Mouse (Mus musculus): ENCODE measurements at regions not wholly inside any gene's neighbourhood (a gene's known extent, or its start where the extent isn't known, plus 50 kb on each side); places are given as distances from the start of the nearest gene placed in this dataset.

GRCm38 (mm10) chr9:5822234-5822633, 346.1 kb upstream of the Pdgfd start:
- Histone ChIP-seq H3K4me3 (ENCODE audit: low read depth, low read length) (no peak overlapping the region), H3K9ac (ENCODE audit: low read depth, low read length) (no peak overlapping the region), H3K4me1 (ENCODE audit: control insufficient read depth, insufficient read depth, low read length) (no peaks in the 10 kb centered on the region), H3K36me3 (ENCODE audit: control insufficient read depth, insufficient read depth, low read length) (no peaks in the 10 kb centered on the region), H3K4me2 (ENCODE audit: low read depth, low read length) (no peak overlapping the region), H3K27me3 (replicated peaks; ENCODE audit: control insufficient read depth, insufficient read depth, low read length) (no peaks in the 10 kb centered on the region), H3K9me3 (ENCODE audit: control insufficient read depth, low read length) (peaks cover 5% of the 10 kb centered on the region; the same call in 1 of the 2 replicates), H3K27ac (replicated peaks; ENCODE audit: low read depth, low read length) (no peak overlapping the region)
- no peak for DNase-seq (ENCODE audit: low spot score)
- ATAC-seq (ENCODE audit: low read depth): no peak

GRCm38 (mm10) chr9:5828871-5829270, 339.5 kb upstream of the Pdgfd start:
- H3K4me3 ChIP-seq (ENCODE audit: low read depth, low read length): no peak overlapping the region
- H3K9ac ChIP-seq (ENCODE audit: low read depth, low read length): no peak overlapping the region
- ATAC-seq (ENCODE audit: low read depth): no peak
- no peak overlapping the region for H3K4me2 ChIP-seq (ENCODE audit: low read depth, low read length)
- H3K27ac ChIP-seq (replicated peaks; ENCODE audit: low read depth, low read length): no peak overlapping the region
- no peaks in the 10 kb centered on the region for H3K36me3 ChIP-seq (ENCODE audit: control insufficient read depth, insufficient read depth, low read length)
- H3K9me3 ChIP-seq (ENCODE audit: control insufficient read depth, low read length): no peaks in the 10 kb centered on the region
- no peak for DNase-seq (ENCODE audit: low spot score)
- H3K4me1 ChIP-seq (ENCODE audit: control insufficient read depth, insufficient read depth, low read length): no peaks in the 10 kb centered on the region
- no peaks in the 10 kb centered on the region for H3K27me3 ChIP-seq (replicated peaks; ENCODE audit: control insufficient read depth, insufficient read depth, low read length)

GRCm38 (mm10) chr9:5842381-5842780, 326.0 kb upstream of the Pdgfd start:
- WGBS: 37% methylated on average over 3 of the region's 3 CpGs
- H3K9ac ChIP-seq (ENCODE audit: low read depth, low read length): no peak overlapping the region
- ATAC-seq (ENCODE audit: low read depth) (no peak), DNase-seq (ENCODE audit: low spot score) (peak; percentile 29)
- no peaks in the 10 kb centered on the region for H3K27me3 ChIP-seq (replicated peaks; ENCODE audit: control insufficient read depth, insufficient read depth, low read length)
- H3K4me1 ChIP-seq (ENCODE audit: control insufficient read depth, insufficient read depth, low read length): no peaks in the 10 kb centered on the region
- H3K36me3 ChIP-seq (ENCODE audit: control insufficient read depth, insufficient read depth, low read length): no peaks in the 10 kb centered on the region
- H3K9me3 ChIP-seq (ENCODE audit: control insufficient read depth, low read length): no peaks in the 10 kb centered on the region
- H3K27ac ChIP-seq (replicated peaks; ENCODE audit: low read depth, low read length): no peak overlapping the region
- no peak overlapping the region for H3K4me2 ChIP-seq (ENCODE audit: low read depth, low read length)
- H3K4me3 ChIP-seq (ENCODE audit: low read depth, low read length): no peak overlapping the region

DNA sequence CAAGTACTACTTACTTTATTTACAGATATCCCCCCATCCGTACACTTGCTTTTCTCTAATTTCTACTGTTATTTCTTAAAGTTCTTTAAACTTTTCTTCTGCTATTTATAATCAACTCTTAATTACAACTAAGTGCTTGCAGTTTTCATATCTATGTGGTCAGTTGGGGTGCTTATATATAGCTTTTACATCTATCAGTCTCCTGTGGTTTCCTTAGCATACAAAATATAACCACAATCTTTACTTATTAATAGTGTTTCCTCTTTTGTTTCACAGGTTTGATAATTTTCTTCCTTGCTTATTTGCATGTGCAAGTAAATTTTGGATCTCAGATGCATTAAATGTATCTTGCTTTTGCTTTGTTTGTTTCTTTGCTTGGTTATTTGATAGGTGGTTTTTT, 288.7 kb upstream of the Pdgfd start:
- 82% methylated on average over 1 of the region's 1 CpGs for WGBS
- H3K4me2 ChIP-seq (ENCODE audit: low read depth, low read length): no peak overlapping the region

DNA sequence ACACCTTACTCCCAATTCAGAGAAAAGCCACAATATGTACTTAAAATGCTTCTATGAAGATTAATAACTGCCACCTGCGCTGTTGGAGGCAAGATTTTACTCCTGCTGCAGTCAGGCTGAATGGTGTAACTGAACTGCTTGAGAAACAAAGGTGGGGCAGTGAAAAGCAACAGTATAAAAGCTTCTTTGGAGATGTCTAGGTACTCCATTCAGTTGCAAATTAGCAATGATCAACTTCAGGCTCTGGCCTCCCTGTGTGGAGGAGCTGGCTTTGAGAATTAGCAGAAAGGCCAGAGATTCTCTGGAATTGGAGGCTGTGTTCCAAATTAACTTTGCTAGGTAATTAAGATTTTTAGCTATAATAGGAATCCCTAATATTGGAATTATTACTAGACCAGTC, 245.9 kb upstream of the Pdgfd start:
- Histone ChIP-seq H3K4me1 (ENCODE audit: control insufficient read depth, insufficient read depth, low read length) (no peaks in the 10 kb centered on the region), H3K9me3 (ENCODE audit: control insufficient read depth, low read length) (no peaks in the 10 kb centered on the region), H3K36me3 (ENCODE audit: control insufficient read depth, insufficient read depth, low read length) (no peaks in the 10 kb centered on the region), H3K27ac (replicated peaks; ENCODE audit: low read depth, low read length) (no peak overlapping the region), H3K4me3 (ENCODE audit: low read depth, low read length) (no peak overlapping the region), H3K9ac (ENCODE audit: low read depth, low read length) (no peak overlapping the region), H3K27me3 (replicated peaks; ENCODE audit: control insufficient read depth, insufficient read depth, low read length) (no peaks in the 10 kb centered on the region), H3K4me2 (ENCODE audit: low read depth, low read length) (no peak overlapping the region)
- no peak for ATAC-seq (ENCODE audit: low read depth)
- DNase-seq (ENCODE audit: low spot score): no peak
- 77% methylated on average over 1 of the region's 1 CpGs for WGBS

More for the DNA sequence above, 288.7 kb upstream of the Pdgfd start:
- DNase-seq (ENCODE audit: low spot score) (no peak), ATAC-seq (ENCODE audit: low read depth) (no peak)
- Histone ChIP-seq H3K9ac (ENCODE audit: low read depth, low read length) (no peak overlapping the region), H3K9me3 (ENCODE audit: control insufficient read depth, low read length) (no peaks in the 10 kb centered on the region), H3K27ac (replicated peaks; ENCODE audit: low read depth, low read length) (no peak overlapping the region), H3K4me3 (ENCODE audit: low read depth, low read length) (no peak overlapping the region), H3K27me3 (replicated peaks; ENCODE audit: control insufficient read depth, insufficient read depth, low read length) (no peaks in the 10 kb centered on the region), H3K4me1 (ENCODE audit: control insufficient read depth, insufficient read depth, low read length) (no peaks in the 10 kb centered on the region), H3K36me3 (ENCODE audit: control insufficient read depth, insufficient read depth, low read length) (no peaks in the 10 kb centered on the region)

GRCm38 (mm10) chr9:5928166-5928850, 240.1 kb upstream of the Pdgfd start:
- no peaks in the 10 kb centered on the region for H3K9me3 ChIP-seq (ENCODE audit: control insufficient read depth, low read length)
- no peak overlapping the region for H3K9ac ChIP-seq (ENCODE audit: low read depth, low read length)
- no peak for DNase-seq (ENCODE audit: low spot score)
- no peaks in the 10 kb centered on the region for H3K36me3 ChIP-seq (ENCODE audit: control insufficient read depth, insufficient read depth, low read length)
- no peak overlapping the region for H3K4me3 ChIP-seq (ENCODE audit: low read depth, low read length)
- no peak overlapping the region for H3K4me2 ChIP-seq (ENCODE audit: low read depth, low read length)
- no peaks in the 10 kb centered on the region for H3K27me3 ChIP-seq (replicated peaks; ENCODE audit: control insufficient read depth, insufficient read depth, low read length)
- 87% methylated on average over 19 of the region's 19 CpGs for WGBS
- no peak overlapping the region for H3K27ac ChIP-seq (replicated peaks; ENCODE audit: low read depth, low read length)
- H3K4me1 ChIP-seq (ENCODE audit: control insufficient read depth, insufficient read depth, low read length): no peaks in the 10 kb centered on the region
- no peak for ATAC-seq (ENCODE audit: low read depth)

DNA sequence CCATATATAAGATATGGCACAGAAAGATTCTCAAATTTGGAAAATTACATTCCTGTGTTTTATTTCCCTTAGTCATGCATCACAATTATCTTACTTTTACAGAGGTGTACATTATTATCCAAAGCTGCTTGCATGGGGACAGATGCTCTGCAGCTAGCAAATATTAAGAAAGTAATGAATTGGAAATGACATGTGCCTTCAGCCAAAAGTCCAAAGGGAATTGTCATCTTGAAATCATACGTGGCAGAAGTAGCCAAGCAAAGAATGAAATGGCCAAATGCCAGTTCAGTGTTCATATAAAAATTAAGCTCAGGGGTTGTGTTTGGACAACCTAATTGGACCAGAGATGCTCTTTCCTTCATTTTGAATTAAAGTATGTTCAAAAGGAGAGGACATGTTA, 196.1 kb upstream of the Pdgfd start:
- WGBS: 37% methylated on average over 1 of the region's 1 CpGs
- peak; percentile 2 for DNase-seq (ENCODE audit: low spot score)

More for the DNA sequence above, 196.1 kb upstream of the Pdgfd start:
- ATAC-seq (ENCODE audit: low read depth): no peak
- H3K36me3 ChIP-seq (ENCODE audit: control insufficient read depth, insufficient read depth, low read length): no peaks in the 10 kb centered on the region
- H3K4me1 ChIP-seq (ENCODE audit: control insufficient read depth, insufficient read depth, low read length): no peaks in the 10 kb centered on the region
- H3K9me3 ChIP-seq (ENCODE audit: control insufficient read depth, low read length): no peaks in the 10 kb centered on the region
- no peak overlapping the region for H3K9ac ChIP-seq (ENCODE audit: low read depth, low read length)
- H3K4me2 ChIP-seq (ENCODE audit: low read depth, low read length): no peak overlapping the region
- H3K27ac ChIP-seq (replicated peaks; ENCODE audit: low read depth, low read length): no peak overlapping the region
- no peak overlapping the region for H3K4me3 ChIP-seq (ENCODE audit: low read depth, low read length)
- H3K27me3 ChIP-seq (replicated peaks; ENCODE audit: control insufficient read depth, insufficient read depth, low read length): no peaks in the 10 kb centered on the region
